Mouse (Mus musculus): ENCODE results near the gene Deup1. TPM values are rescaled to one million over a fixed set of nuclear protein-coding genes. Genes with fewer than 3 reads are reported as not detected.

Deup1 gene
- polyA plus RNA-seq, 1 experiment: not detected

- no peaks in the 10 kb centered on the region for H3K27me3 ChIP-seq (ENCODE audit: control insufficient read depth, insufficient read depth, insufficient read length)
- no peak overlapping the region for H3K4me2 ChIP-seq (ENCODE audit: low read depth)
- H3K36me3 ChIP-seq (ENCODE audit: control insufficient read depth, insufficient read depth): no peaks in the 10 kb centered on the region
- TF ChIP-seq SRF (IDR thresholded peaks at IDR 0.05; ENCODE audit: control insufficient read depth, insufficient read length, low read depth) (no peak), POLR2A (IDR thresholded peaks at IDR 0.05; ENCODE audit: insufficient read length, low read depth) (no peak), REST (IDR thresholded peaks at IDR 0.05; ENCODE audit: insufficient read depth, insufficient read length) (no peak), MAX (IDR thresholded peaks at IDR 0.05; ENCODE audit: low read depth) (no peak), CEBPB (IDR thresholded peaks at IDR 0.05; ENCODE audit: insufficient read depth, poor library complexity, severe bottlenecking) (no peak), E2F4 (IDR thresholded peaks at IDR 0.05; ENCODE audit: insufficient read depth) (no peak), TCF3 (IDR thresholded peaks at IDR 0.05; ENCODE audit: insufficient read length, low read depth) (no peak), MYOD1 (IDR thresholded peaks at IDR 0.05; ENCODE audit: control insufficient read depth in 1 of 3, insufficient read length in 2 of 3, low read depth in 2 of 3) (no peak), POLR2AphosphoS2 (IDR thresholded peaks at IDR 0.05; ENCODE audit: insufficient read length, low read depth) (no peak), MYOG (IDR thresholded peaks at IDR 0.05; ENCODE audit: control insufficient read depth in 1 of 3, insufficient read depth in 1 of 3, insufficient read length in 2 of 3, low read depth in 2 of 3) (no peak), USF1 (IDR thresholded peaks at IDR 0.05; ENCODE audit: low read depth) (no peak), TCF12 (IDR thresholded peaks at IDR 0.05; ENCODE audit: insufficient read depth, poor library complexity, severe bottlenecking) (no peak)
- H3K79me2 ChIP-seq (ENCODE audit: control insufficient read depth, insufficient read depth): no peaks in the 10 kb centered on the region
- no peak overlapping the region for H3K4me3 ChIP-seq
- no peak overlapping the region for H3ac ChIP-seq (ENCODE audit: control insufficient read depth, insufficient read length)
These were observed 47.6 kb downstream of the Deup1 start for GRCm38 (mm10) chr9:15580176-15580575.

- TF ChIP-seq POLR2AphosphoS2 (IDR thresholded peaks at IDR 0.05; ENCODE audit: insufficient read length, low read depth) (no peak), SRF (IDR thresholded peaks at IDR 0.05; ENCODE audit: control insufficient read depth, insufficient read length, low read depth) (no peak), MYOD1 (IDR thresholded peaks at IDR 0.05; ENCODE audit: control insufficient read depth in 1 of 3, insufficient read length in 2 of 3, low read depth in 2 of 3) (no peak), REST (IDR thresholded peaks at IDR 0.05; ENCODE audit: insufficient read depth, insufficient read length) (no peak), POLR2A (IDR thresholded peaks at IDR 0.05; ENCODE audit: insufficient read length, low read depth) (no peak), TCF3 (IDR thresholded peaks at IDR 0.05; ENCODE audit: insufficient read length, low read depth) (no peak)
- no peak overlapping the region for H3K4me2 ChIP-seq (ENCODE audit: low read depth)
- no peaks in the 10 kb centered on the region for H3K27me3 ChIP-seq (ENCODE audit: control insufficient read depth, insufficient read depth, insufficient read length)
These were observed 48.8 kb downstream of the Deup1 start for GRCm38 (mm10) chr9:15578946-15579345.

DNA sequence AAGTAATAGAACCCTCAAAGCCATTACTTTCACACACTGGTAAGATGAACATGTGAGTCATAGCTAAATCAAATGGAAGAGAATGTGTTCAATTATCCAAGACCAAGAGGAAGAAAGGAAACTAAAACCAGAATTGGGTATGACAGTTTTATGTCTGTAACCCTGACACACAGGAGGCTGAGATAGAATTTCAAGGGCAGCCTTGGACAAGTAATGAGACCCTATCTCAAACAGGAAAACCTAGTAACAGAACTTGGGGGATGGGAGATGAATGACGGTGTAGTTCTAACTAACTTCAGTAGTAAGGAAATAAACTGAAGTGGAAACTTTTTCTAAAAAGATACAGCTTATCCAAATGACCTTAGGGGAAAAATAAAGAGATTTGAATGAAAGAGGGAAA, 49.3 kb downstream of the Deup1 start:
- H3K4me2 ChIP-seq (ENCODE audit: low read depth): no peak overlapping the region
- H3ac ChIP-seq (ENCODE audit: control insufficient read depth, insufficient read length): no peak overlapping the region
- TF ChIP-seq MAX (IDR thresholded peaks at IDR 0.05; ENCODE audit: low read depth) (no peak), MYOG (IDR thresholded peaks at IDR 0.05; ENCODE audit: control insufficient read depth in 1 of 3, insufficient read depth in 1 of 3, insufficient read length in 2 of 3, low read depth in 2 of 3) (no peak), REST (IDR thresholded peaks at IDR 0.05; ENCODE audit: insufficient read depth, insufficient read length) (no peak), TCF3 (IDR thresholded peaks at IDR 0.05; ENCODE audit: insufficient read length, low read depth) (no peak), CEBPB (IDR thresholded peaks at IDR 0.05; ENCODE audit: insufficient read depth, poor library complexity, severe bottlenecking) (no peak), TCF12 (IDR thresholded peaks at IDR 0.05; ENCODE audit: insufficient read depth, poor library complexity, severe bottlenecking) (no peak)
- no peaks in the 10 kb centered on the region for H3K27me3 ChIP-seq (ENCODE audit: control insufficient read depth, insufficient read depth, insufficient read length)
- H3K36me3 ChIP-seq (ENCODE audit: control insufficient read depth, insufficient read depth): no peaks in the 10 kb centered on the region
- H3K4me3 ChIP-seq: no peak overlapping the region
- no peaks in the 10 kb centered on the region for H3K79me2 ChIP-seq (ENCODE audit: control insufficient read depth, insufficient read depth)

More at GRCm38 (mm10) chr9:15578946-15579345, 48.8 kb downstream of the Deup1 start:
- H3K36me3 ChIP-seq (ENCODE audit: control insufficient read depth, insufficient read depth): no peaks in the 10 kb centered on the region
- no peaks in the 10 kb centered on the region for H3K79me2 ChIP-seq (ENCODE audit: control insufficient read depth, insufficient read depth)
- no peak overlapping the region for H3K4me3 ChIP-seq
- no peak overlapping the region for H3ac ChIP-seq (ENCODE audit: control insufficient read depth, insufficient read length)

DNA sequence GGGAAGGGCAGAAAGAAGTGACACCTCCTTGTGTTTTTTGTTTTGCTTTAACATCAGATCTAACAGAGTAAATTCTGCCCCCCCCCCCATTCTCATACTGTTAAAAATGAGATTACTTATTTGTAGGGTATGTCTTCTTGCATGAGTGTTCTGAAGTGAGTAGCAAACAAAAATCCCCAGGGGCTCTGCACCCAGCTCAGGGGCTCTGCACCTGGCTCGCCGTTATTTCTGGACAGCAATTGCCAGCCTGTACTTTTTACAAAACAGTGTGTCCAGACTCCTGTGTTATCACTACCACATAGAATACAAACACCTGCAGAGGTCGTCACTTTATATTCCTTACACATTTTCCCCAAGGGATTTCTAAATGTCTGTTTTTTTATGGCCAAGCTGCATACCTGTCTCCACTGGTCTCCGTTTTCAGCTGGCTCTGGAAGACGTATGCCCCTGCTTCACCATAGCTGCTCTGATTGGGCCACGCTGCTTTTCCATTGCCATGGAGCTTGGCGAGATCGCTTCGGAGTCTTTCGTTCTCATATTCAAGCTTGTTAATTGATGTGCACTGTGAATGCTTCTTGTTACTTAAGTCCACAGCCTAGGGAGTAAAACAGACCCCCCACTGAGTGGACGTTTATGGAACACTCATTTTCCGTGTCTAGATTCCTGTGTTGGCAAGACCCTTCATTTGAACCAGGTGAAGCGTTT, 52.8 kb downstream of the Deup1 start:
- TF ChIP-seq REST (IDR thresholded peaks at IDR 0.05; ENCODE audit: insufficient read depth, insufficient read length) (no peak), TCF12 (IDR thresholded peaks at IDR 0.05; ENCODE audit: insufficient read depth, poor library complexity, severe bottlenecking) (no peak), USF1 (IDR thresholded peaks at IDR 0.05; ENCODE audit: low read depth) (no peak), POLR2A (IDR thresholded peaks at IDR 0.05; ENCODE audit: insufficient read length, low read depth) (no peak), MYOG (IDR thresholded peaks at IDR 0.05; ENCODE audit: control insufficient read depth in 1 of 3, insufficient read depth in 1 of 3, insufficient read length in 2 of 3, low read depth in 2 of 3) (no peak), MAX (IDR thresholded peaks at IDR 0.05; ENCODE audit: low read depth) (no peak), TCF3 (IDR thresholded peaks at IDR 0.05; ENCODE audit: insufficient read length, low read depth) (no peak), CEBPB (IDR thresholded peaks at IDR 0.05; ENCODE audit: insufficient read depth, poor library complexity, severe bottlenecking) (no peak), E2F4 (IDR thresholded peaks at IDR 0.05; ENCODE audit: insufficient read depth) (no peak), MYOD1 (IDR thresholded peaks at IDR 0.05; ENCODE audit: control insufficient read depth in 1 of 3, insufficient read length in 2 of 3, low read depth in 2 of 3) (no peak), POLR2AphosphoS2 (IDR thresholded peaks at IDR 0.05; ENCODE audit: insufficient read length, low read depth) (no peak), SRF (IDR thresholded peaks at IDR 0.05; ENCODE audit: control insufficient read depth, insufficient read length, low read depth) (no peak)
- no peaks in the 10 kb centered on the region for H3K27me3 ChIP-seq (ENCODE audit: control insufficient read depth, insufficient read depth, insufficient read length)
- H3K4me3 ChIP-seq: no peak overlapping the region
- no peaks in the 10 kb centered on the region for H3K36me3 ChIP-seq (ENCODE audit: control insufficient read depth, insufficient read depth)
- H3K4me2 ChIP-seq (ENCODE audit: low read depth): no peak overlapping the region
- no peaks in the 10 kb centered on the region for H3K79me2 ChIP-seq (ENCODE audit: control insufficient read depth, insufficient read depth)
- no peak overlapping the region for H3ac ChIP-seq (ENCODE audit: control insufficient read depth, insufficient read length)

DNA sequence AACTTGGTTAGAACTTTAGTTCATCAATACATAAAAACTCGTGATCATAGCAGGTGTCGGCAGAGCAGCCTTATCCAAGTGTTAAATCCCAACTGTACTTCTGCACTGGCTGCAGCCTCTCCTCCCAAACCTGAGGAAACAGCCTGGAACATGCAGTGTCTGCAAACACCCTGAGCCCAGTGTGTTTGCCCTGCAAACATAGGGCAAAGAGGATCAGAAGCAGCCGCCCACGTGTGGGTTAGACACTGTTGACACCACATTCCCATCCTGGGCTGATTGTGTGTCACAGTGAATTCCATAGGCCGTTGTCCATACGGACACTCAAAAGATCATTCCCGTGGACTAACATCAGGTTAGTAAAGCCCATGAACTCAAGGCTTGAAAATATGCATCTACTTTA, 65.4 kb downstream of the Deup1 start:
- Histone ChIP-seq H3K4me3 (no peak overlapping the region), H3K36me3 (ENCODE audit: control insufficient read depth, insufficient read depth) (no peaks in the 10 kb centered on the region), H3K79me2 (ENCODE audit: control insufficient read depth, insufficient read depth) (no peaks in the 10 kb centered on the region), H3K4me2 (ENCODE audit: low read depth) (no peak overlapping the region), H3ac (ENCODE audit: control insufficient read depth, insufficient read length) (no peak overlapping the region), H3K27me3 (ENCODE audit: control insufficient read depth, insufficient read depth, insufficient read length) (no peaks in the 10 kb centered on the region)
- TF ChIP-seq TCF12 (IDR thresholded peaks at IDR 0.05; ENCODE audit: insufficient read depth, poor library complexity, severe bottlenecking) (no peak), CEBPB (IDR thresholded peaks at IDR 0.05; ENCODE audit: insufficient read depth, poor library complexity, severe bottlenecking) (no peak), POLR2A (IDR thresholded peaks at IDR 0.05; ENCODE audit: insufficient read length, low read depth) (no peak), POLR2AphosphoS2 (IDR thresholded peaks at IDR 0.05; ENCODE audit: insufficient read length, low read depth) (no peak), REST (IDR thresholded peaks at IDR 0.05; ENCODE audit: insufficient read depth, insufficient read length) (no peak), MYOD1 (IDR thresholded peaks at IDR 0.05; ENCODE audit: control insufficient read depth in 1 of 3, insufficient read length in 2 of 3, low read depth in 2 of 3) (no peak), USF1 (IDR thresholded peaks at IDR 0.05; ENCODE audit: low read depth) (no peak), E2F4 (IDR thresholded peaks at IDR 0.05; ENCODE audit: insufficient read depth) (no peak), TCF3 (IDR thresholded peaks at IDR 0.05; ENCODE audit: insufficient read length, low read depth) (no peak), MYOG (IDR thresholded peaks at IDR 0.05; ENCODE audit: control insufficient read depth in 1 of 3, insufficient read depth in 1 of 3, insufficient read length in 2 of 3, low read depth in 2 of 3) (no peak), SRF (IDR thresholded peaks at IDR 0.05; ENCODE audit: control insufficient read depth, insufficient read length, low read depth) (no peak), MAX (IDR thresholded peaks at IDR 0.05; ENCODE audit: low read depth) (no peak)
